Mouse (Mus musculus) adrenal gland (tissue): Measurements from ENCODE around the gene Qrich1.

Experiments
- intact Hi-C: fragments of 180-260 bp; cut with DNase I; formaldehyde crosslinking; loops from one replicate; pipeline ENCODE4 v1.15.1; 2025

Gene Qrich1

DNA sequence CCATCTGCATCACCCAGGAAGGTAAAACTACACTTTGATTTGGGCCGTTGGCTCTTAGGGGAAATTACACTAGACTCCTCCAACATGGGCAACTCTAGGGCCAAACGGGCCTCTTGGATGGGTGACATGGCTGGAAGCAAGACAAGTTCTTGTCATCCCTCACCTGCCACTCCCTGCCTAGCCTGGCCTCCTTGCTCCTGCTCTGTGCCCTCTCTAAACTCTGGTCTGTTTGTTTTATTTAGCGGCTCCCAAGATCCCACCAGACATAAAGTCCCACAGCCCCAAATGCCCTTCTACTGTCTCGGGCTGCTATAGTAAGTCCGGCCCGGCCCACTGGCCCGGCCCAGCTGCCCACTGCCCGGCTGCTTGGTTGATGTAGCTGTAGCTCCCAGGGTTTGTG lies 47.1 kb downstream of the Qrich1 start:
- intact Hi-C loops: no loop called here

DNA sequence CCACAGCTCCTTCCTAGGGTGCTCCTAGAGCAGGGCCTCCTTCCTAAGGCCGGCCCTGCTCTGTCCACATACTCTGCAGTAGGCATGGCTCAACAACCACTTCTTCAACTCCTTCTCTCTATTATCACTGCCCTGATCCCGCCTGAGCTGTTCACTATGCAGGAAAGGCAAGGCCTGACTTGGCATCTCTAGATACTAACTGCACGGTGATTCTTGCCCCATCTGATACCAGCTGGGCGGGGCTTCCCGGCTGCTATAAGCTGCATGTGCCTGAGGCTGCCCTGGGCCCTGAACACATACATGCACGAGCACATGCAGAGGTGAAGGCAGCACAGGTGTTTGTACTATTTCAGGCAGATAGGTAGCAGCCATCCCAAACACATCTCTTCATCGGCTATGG lies 47.5 kb downstream of the Qrich1 start:
- intact Hi-C loops: no loop called here

DNA sequence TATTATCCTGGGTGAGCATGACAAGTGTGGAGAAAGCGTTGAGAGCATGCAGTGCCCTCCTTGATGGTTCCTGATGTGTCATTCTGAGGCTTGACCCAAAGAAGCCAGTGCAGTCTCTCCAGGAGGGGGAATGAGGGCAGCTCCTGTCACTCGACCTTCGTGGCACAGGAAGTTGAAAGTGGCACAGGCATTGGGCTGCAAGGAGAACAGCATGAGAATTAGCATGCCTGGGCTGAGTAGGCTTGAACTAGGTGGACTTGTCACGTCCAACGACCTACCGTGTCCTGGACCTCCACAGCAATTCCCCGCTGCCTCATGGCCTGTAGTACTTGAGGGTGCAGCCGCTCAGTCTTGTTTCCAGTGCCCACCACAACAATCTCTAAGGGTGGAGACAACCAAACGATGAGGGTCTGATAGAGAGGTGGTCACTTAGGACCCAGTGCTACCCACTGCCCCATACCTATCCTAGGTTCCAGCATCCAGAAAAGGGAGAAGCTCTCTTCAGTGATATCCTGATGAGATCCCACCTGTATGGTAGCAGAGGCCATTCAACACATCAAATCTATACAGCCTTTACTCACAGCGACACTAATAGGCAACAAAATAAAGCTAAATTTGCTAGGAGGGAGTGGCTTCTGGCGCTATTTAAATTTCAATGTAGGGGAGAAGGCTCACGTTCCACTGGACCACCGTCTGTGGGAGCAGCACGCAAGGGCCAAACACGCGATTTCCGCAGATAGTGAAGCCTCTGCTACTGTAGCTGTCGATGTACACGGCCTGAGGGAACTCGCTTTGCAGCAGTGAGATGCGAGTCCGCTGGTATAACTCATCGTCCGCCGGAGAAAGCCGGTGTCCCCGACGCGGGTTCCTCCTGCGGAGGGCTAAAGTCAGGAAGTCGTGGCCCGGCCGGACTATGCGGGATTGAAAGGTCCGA lies 49.5 kb downstream of the Qrich1 start:
- intact Hi-C loops: loop anchor here (5.0 kb wide), 1 partner anchor 49 kb away; the partner anchor contains the start of gene Qrich1

DNA sequence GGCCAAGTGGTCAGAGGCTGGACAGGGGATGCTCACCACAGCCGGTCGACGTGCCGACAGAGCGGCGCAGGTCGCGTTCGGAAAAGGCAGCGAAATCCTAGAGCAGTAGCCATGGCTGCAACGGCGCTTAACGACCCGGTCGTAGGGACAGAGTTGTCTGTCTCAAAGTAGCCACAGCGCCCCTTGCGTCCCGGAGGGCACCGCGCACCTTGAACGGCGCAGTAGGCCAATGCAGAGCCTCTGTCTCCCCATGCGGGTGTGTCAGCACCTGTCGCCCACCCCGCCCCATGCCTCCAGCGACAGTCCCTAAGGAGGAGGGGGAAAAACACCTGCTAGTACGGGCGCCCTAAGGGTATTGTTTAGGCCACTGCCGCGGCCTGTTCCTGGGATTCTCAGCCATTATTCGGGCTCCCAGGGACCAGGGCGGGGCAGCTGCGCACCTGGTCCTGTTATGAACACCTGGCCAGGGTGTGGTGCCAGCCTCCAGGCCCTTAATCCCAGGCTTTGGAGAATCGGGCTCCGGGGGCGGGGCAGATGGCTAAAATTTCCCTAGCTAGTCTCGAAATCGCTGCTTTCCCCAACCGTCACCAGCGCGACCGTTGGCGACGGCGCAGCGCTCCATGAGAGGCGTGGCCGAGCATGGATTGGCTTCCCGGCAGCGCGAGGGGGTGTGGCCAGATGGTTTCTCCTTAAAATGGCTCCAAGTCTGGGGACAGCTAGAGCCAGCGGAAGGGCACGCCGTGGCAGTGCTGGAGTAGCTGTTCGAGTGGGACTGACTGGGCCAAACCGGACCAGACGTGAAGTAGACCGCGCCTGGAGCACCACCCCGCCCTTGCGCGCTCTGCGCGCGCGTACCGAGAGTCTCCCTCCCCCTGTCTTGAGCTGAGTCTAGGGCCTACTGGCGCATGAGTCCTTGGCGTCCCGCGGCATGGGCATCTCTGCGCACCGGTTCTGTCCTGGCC lies 50.5 kb downstream of the Qrich1 start, which contains the start of gene Ndufaf3:
TSS of gene Ndufaf3 (minus strand) at position 620 of the 962 bp plus-strand sequence.
- intact Hi-C loops: loop anchor here (5.0 kb wide), 1 partner anchor 50 kb away; the partner anchor contains the start of gene Qrich1

DNA sequence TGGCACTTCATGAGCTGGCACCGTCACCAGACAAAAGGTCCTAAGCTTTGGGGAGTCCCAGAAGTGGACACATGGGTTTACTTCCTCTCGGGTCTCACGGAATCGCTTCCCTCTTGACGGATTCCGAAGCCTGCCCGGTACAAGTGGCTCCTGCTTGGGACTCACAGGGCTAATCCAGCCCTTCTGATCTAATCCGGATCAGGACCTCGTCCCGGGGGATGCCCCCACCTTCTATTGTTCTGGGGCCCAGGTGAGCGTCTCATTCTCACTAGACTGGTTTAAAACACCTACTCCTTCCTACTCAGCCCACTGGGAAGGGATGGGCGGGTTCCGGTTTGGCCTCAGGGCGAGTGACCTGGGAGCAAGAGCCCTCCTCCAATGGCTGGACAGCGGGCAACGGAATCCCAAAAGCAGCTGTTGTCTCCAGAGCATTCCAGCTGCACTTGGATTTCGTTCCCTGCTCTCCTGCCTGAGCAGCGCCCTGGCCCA lies 51.4 kb downstream of the Qrich1 start:
- intact Hi-C loops: loop anchor here (5.0 kb wide), 1 partner anchor 51 kb away; the partner anchor contains the start of gene Qrich1

DNA sequence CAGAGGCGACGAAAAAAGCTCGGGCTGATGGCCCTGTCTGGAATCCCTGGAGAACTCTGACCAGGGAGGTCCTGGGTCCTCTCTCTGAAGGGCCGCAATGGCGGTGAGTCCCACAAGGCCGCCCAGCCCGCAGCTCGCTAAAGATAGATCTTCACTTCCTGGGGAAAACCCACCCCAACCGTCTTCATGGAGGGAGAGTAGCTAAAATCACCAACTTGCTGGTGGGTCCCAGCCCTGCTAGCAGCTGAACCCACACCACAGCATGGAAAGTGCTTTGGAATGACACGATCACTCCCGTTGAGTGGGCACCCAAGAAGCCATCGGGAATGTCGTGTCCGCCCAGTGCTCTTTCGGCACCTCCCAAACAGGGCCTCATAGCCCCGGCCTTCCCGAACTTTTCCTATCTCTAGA lies 51.9 kb downstream of the Qrich1 start:
- intact Hi-C loops: loop anchor here (5.0 kb wide), 1 partner anchor 51 kb away; the partner anchor contains the start of gene Qrich1

DNA sequence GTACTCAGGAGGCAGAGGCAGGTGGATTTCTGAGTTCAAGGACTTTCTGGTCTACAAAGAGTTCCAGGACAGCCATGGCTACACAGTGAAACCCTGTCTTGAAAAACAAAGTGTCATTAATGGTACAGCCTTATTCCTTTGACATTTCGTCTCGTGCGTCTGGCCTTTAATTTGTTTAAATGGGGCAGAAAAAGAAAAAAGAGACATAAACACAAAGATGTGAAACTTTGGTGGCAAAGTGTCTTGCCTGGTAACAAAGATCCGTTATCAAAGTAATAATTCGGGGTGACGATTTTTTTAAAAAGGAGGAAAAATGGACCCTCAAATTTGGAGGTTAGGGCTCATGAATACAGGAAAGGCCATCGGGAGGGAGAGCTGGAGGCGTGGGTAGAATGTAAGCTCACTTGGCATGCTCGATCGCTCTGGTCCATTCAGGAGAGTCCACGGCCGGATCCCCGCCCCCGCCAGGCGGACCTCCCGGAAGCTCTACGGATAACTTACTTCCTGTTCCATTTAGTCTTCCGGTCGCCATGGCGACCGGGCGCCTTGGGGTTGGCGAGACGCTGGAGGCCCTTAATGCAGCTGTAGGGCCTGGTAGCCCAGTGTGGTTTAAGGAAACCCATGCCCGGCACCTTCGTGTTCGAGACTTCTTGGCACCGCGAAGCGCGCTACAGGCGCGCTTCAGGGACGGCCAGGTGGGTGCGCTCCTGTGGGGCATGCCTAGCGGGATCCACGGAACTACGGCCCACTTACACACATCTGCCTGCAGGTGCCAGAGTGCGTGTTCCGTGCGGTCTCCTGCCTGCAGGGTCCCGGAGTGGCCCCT lies 53.0 kb downstream of the Qrich1 start, which contains the start of gene Dalrd3:
TSS of gene Dalrd3 (plus strand) at position 506 of the 826 bp plus-strand sequence.
- intact Hi-C loops: loop anchor here (5.0 kb wide), 1 partner anchor 52 kb away; the partner anchor contains the start of gene Qrich1

DNA sequence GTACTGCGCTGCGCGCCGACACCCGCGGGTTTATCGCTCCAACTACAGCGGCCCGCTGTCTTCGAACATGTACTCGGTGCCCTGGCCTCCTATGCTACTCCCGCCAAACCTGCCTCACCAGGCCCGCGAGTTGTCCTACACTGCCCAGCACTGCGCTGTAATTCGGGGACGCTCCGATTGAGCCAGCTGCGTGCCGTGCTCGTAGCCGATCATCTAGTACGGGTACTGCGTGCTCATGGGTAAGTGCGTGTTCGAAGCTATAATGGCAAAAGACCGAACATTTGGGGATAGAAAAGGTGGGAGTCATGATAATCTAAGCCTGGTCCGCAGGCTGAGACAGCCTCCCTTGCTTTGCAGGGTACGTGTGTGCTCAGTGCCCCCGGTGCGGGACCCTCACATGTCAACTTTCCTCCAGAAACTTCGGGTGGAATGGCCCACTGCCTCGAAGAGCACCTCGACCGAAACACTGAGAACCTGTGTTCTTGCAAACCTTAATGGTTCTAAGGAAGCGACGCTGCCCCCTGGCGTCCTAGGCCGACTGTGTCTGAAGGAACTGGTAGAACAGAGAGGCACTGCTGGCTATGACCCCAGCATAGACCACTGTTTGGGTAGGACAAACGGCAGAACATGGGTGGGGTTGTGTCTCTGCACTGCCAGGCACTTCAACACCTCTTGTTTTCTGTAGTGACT lies 53.7 kb downstream of the Qrich1 start:
- intact Hi-C loops: no loop called here

DNA sequence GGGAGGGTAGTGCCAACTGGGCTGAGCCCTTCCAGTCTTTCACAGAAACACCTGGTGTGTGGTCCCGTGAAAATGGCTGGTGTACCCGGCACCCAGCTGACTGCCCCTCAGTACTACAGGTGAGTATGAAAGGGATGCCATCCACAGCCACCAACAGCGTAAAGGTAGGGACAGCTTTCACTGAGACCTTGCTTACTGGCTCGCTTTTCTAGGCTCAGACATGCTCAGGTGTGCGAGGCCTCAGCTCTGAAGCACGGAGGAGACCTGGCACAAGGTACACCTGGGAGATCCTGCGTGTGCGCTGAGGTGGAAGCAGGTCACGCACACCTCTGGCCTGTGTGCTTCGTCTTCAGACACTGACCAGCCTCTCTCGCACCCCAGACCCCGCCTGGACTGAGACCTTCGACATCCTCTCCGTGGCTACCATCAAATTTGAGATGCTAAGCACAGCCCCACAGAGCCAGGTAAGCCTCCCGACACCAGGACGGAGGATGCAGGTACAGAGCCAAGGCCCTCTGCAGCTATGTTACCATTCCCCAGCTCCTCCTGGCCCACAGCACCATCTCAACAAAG lies 54.9 kb downstream of the Qrich1 start:
- intact Hi-C loops: no loop called here

DNA sequence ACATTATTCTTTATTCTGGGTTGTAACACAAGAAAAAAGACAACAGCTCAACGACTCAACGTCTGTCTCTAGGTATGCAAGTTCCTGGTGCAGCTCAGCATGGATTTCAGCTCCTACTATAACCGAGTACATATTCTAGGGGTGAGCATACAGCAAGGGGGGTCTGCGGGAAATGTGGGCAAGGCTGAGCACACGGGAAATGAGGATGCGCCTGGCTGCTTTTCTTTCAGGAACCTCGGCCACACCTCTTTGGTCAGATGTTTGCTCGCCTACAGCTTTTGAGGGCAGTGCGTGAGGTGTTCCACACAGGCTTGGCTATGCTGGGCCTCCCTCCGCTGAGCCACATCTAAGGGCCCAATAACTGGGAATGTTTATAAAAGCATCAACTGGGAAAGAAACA lies 55.7 kb downstream of the Qrich1 start:
- intact Hi-C loops: no loop called here

DNA sequence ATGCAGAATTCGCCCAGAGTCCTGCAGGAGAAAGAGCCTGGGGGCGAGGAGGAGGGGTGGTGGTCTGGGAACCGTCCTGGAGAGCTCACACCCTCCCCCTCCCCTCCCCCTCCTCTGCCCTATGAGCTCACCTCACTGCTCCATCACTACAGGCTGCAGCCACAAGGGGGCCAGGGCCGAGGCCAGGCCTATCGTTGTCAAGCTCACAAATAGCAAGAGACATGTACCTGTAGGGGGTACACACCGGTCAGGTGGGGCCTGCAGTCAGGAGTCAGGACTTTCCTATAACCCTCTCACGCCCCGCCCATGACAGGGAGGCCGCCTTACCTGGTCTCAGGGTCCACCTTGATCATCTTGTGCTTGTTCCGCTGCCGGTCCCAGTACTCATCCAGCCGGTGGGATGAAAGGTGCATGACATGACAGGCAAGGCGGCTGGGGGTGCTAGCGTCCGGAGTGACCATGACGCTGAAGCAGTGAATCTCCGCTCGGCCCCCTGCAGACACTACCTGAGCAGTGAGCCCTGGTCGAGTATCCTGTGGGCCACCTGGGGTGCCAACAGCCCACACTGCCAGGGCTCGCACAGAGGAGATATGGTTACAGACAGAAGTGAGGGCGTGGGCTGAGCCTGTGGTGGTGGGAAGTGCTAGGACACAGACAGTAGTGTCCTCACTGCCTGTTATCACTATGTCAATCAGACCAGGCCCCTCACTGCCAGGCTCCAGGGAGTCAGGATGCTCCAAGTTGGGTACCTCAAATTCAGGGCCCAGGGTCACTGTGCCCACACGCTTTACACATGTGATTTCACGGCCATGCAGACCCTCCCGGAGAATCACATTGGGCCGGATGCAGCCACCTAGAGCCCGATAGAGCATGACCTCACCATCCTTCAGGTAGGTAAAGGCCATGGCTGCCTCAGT lies 57.4 kb downstream of the Qrich1 start:
- intact Hi-C loops: no loop called here

DNA sequence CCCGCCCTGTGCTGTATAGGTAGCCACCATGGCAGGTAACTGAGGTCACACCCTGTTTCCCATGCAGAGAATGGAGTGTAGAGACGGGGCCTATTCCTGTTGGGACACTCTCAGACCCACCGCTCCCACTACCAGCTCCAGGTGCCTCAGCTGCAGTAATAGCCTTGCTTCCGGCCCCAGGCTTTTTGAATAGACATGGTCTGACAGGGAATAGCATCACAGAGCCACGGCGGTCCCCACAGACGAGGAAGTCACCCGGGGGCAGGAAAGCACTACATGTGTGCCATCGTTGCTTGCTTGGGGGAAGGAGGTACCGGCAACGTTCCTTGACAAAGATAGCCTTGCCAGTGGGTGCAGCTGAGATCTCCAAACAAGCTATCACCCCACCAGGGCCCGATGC lies 58.3 kb downstream of the Qrich1 start:
- intact Hi-C loops: no loop called here

DNA sequence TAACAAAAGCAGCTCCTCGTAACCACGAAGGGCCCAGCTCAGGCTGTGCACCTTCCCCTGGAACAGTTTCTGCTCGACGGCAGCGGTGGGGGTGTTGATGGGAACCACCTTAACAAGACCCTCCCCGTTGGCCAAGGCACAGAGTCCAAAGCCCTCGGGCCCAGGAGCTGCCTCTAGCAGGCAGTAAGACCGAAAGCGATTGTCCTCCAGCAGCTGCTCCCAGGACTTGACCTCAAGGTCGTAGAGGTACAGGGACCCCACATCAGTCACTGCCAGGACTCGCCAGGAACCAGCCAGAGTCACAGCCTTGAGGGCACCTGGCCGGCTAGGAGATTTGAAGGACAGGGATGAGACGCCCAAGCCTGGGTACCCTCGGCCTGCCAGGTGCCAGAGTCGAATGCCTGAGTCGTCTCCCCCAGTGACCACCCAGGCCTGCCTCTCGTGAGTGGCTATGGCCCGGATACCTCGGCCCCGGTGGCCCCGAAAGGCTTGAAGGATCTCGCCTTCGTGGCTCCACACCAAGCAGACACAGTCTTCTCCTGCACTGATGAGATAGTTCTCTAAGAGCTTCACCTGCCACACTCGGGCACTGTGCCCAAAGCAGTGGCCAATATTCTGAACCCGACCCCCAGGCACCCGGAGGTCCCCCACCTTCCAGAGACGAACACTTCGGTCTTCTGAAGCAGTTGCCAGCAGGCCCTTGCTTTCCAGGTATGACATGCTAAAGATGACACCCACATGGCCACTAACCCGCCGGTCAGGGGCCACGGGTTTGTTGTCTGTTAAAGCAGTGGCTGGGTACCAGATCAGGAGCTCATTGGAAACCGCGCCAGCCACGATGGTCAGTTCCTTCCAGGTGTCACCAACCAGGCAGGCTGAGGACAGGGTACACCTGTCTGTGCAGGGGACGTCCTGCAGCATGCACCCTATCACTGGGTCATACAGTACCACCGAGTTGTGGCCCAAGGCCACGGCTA lies 59.0 kb downstream of the Qrich1 start:
- intact Hi-C loops: no loop called here

DNA sequence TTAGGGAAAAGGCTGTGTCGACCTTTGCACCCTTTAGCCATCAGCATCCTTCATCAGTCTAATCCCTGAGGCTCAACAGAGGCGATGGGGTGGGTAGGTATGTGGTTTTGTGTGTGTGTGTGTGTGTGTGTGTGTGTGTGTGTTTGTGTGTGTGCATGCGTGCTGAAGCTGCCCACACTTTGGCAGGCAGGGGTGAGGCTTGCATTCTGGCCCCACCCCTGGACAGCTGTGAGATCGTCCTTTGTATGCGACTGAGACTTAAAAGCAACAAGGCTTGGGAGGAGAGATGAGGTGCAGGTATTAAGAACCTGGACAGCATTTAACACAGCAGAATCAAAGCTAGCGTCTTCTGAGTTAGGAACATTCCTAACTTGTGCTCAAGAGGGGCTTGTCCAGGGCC lies 60.4 kb downstream of the Qrich1 start:
- intact Hi-C loops: no loop called here

DNA sequence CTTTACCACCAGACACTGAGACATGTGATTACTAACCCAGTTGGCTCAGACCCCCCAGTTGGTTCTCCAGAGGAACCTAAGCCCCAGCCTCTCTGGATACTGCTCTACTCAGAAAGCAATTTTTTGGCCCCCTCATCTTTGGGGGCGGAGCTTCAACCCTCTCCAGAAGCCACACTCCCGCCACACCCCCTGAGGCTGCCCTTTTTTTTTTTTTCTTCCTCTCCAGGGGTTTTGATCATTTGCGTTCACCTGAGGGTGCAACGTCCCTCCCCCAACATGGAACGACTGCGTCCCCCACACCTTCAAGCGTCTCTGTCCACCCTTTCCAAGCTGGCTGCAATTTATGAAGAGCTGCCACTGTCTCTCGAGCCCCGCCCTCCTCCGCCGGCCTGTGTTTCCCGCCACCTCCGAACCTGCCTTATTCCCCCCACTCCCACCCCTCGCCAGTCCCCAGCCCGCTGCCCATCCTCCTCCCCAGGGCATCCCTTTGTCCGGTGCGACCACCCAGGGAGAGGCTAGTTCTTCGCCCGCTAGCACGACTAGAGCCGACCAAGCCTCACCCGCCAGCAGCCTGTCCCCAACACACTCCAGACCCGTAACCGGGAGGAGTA lies 61.4 kb downstream of the Qrich1 start:
- intact Hi-C loops: no loop called here

DNA sequence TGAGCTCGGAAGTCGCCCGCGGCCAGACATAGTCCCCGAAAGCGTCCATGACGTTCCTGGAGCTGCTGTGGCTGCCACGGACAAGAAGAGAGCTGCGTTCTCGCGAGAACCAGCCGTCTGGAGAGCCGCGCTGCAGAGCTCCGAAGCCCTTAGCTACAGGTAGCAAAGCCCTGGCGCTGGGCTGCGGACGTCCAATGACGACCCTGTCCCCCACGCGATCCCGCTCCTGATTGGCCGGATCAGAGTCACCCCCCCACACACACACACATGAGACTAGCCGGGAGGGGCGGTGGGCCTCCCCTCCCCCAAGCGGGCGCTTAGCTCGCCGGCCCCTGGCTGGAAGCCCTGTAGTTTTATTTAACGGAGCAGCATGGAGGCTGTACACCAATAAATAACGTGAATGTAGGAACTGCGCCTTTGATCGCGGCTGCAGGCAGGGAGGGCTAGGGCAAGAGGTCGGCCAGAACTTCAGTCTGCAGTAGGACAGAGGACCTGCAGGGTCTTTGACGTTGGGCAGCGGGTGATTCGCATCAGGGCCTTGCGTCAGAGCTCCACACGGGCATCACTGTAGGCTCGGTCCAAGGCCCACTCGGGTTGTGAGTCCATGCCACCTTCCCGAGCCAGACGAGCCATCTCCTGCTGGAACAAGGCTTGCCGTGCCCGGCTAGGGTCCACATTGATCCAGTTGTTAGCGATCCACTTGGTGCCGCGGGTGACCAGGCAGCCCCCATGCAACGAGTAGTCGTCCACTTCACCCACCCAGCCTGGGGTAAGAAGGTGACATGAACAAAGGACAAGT lies 62.1 kb downstream of the Qrich1 start, which contains the start of gene Wdr6:
TSS of gene Wdr6 (minus strand) at position 195 of the 799 bp plus-strand sequence.
- intact Hi-C loops: no loop called here
